8 mouse cellular contexts compared by ENCODE assay signal in the genomic region with DNA sequence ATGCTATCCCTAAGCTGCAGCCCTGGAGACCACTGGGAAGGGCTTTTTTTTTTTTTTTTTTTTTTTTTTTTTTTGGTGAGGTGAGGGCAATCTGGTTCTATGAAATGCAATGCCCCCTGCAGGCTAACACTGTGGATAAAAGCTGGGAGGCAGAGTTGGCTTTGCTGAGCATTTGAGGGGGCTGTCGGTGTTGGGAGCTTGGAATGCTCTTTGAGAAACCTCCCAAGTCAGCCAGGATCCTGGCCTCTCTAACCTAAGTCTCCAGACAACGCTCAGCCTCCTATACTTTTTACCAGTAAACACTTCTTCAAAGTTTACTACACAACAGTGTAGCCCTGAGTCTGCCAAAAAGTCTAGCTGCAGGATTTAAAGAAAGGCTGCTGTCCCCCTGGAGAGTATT.
DNase-seq lines count a peak whose midpoint lies in the region; ATAC-seq and TF ChIP-seq lines count a peak whose summit lies in the region.

No protein-coding gene starts in this region.

- TF ChIP-seq CTCF in CH12.LX (conservative IDR thresholded peaks at IDR 0.05 in 1 of 2, IDR thresholded peaks at IDR 0.05 in 1 of 2; ENCODE audit: low read depth in 2 of 2, low read length in 2 of 2) = no peak

- no peaks in the 10 kb centered on the region for H3K27me3 ChIP-seq in CH12.LX (replicated peaks)
- peaks cover 10% of the 10 kb centered on the region; the same call in 1 of the 2 replicates for H3K27me3 ChIP-seq in embryonic facial prominence, embryonic 12.5 days
- peaks cover 40% of the 10 kb centered on the region for H3K27me3 ChIP-seq in limb, embryonic 12.5 days
- H3K27me3 ChIP-seq in neural tube, embryonic 11.5 days (ENCODE audit: control insufficient read depth, insufficient read depth, low read length) = no peaks in the 10 kb centered on the region

- no peaks in the 10 kb centered on the region for H3K4me1 ChIP-seq in CH12.LX (ENCODE audit: control insufficient read depth in 1 of 2, insufficient read depth in 2 of 2)
- H3K4me1 ChIP-seq in embryonic facial prominence, embryonic 12.5 days = 0 out of 2 replicates have a peak, but pooled peaks cover 4% of the 10 kb centered on the region
- H3K4me1 ChIP-seq in limb, embryonic 12.5 days (replicated peaks) = peaks cover 11% of the 10 kb centered on the region
- no peaks in the 10 kb centered on the region for H3K4me1 ChIP-seq in neural tube, embryonic 11.5 days (ENCODE audit: control insufficient read depth, insufficient read depth, low read length)

- dilution Hi-C loops in CH12.LX (cut with MboI; ENCODE audit: extremely low pct_ligation_motif_present, extremely low pct_unique_long_range_greater_than_20kb, low sequenced_read_pairs) = no loop called here

- H3K9me3 ChIP-seq in CH12.LX (replicated peaks; ENCODE audit: low read length) = no peaks in the 10 kb centered on the region
- no peaks in the 10 kb centered on the region for H3K9me3 ChIP-seq in embryonic facial prominence, embryonic 12.5 days
- H3K9me3 ChIP-seq in limb, embryonic 12.5 days = no peaks in the 10 kb centered on the region
- no peaks in the 10 kb centered on the region for H3K9me3 ChIP-seq in neural tube, embryonic 11.5 days (ENCODE audit: control insufficient read depth, low read length)

- no peak for ATAC-seq in embryonic facial prominence, embryonic 12.5 days (ENCODE audit: insufficient number of reproducible peaks, insufficient read depth, low FRiP score, low TSS enrichment)
- ATAC-seq in limb, embryonic 12.5 days (ENCODE audit: insufficient number of reproducible peaks, insufficient read depth, low FRiP score, low TSS enrichment, low read depth) = no peak
- ATAC-seq in neural tube, embryonic 11.5 days (ENCODE audit: insufficient read depth, low FRiP score, low TSS enrichment) = no peak

- no peak for TF ChIP-seq RAD21 in CH12.LX (IDR thresholded peaks at IDR 0.05; ENCODE audit: low read depth, low read length)

- in situ Hi-C loops in CH12.LX (cut with MboI; ENCODE audit: low pct_ligation_motif_present, low pct_unique_long_range_greater_than_20kb, low sequenced_read_pairs) = no loop called here

- DNase-seq in adrenal gland, postnatal 10 days = peak; percentile 40
- no peak for DNase-seq in adrenal gland, postnatal 25 days
- DNase-seq in CH12.LX (ENCODE audit: extremely low read depth) = no peak
- DNase-seq in heart, postnatal 4 days = peak; percentile 38
- DNase-seq in neural tube, embryonic 11.5 days (ENCODE audit: low spot score) = peak; percentile 24
- DNase-seq in T-cell, adult 2 months (ENCODE audit: low spot score) = no peak

- no peak overlapping the region for H3K27ac ChIP-seq in CH12.LX (ENCODE audit: insufficient read depth, low read depth)
- no peak overlapping the region for H3K27ac ChIP-seq in embryonic facial prominence, embryonic 12.5 days
- no peak overlapping the region for H3K27ac ChIP-seq in limb, embryonic 12.5 days
- H3K27ac ChIP-seq in neural tube, embryonic 11.5 days (ENCODE audit: low read depth, low read length) = no peak overlapping the region

- H3K9ac ChIP-seq in CH12.LX (ENCODE audit: insufficient read depth, low read depth) = no peak overlapping the region
- no peak overlapping the region for H3K9ac ChIP-seq in embryonic facial prominence, embryonic 12.5 days
- H3K9ac ChIP-seq in limb, embryonic 12.5 days (replicated peaks) = no peak overlapping the region
- H3K9ac ChIP-seq in neural tube, embryonic 11.5 days (ENCODE audit: low read length) = peak overlapping the region; percentile 26

- no peaks in the 10 kb centered on the region for H3K36me3 ChIP-seq in CH12.LX (replicated peaks in 1 of 2; ENCODE audit: control insufficient read depth in 1 of 2, insufficient read depth in 1 of 2, low read length in 1 of 2)
- no peaks in the 10 kb centered on the region for H3K36me3 ChIP-seq in embryonic facial prominence, embryonic 12.5 days
- H3K36me3 ChIP-seq in limb, embryonic 12.5 days = no peaks in the 10 kb centered on the region
- H3K36me3 ChIP-seq in neural tube, embryonic 11.5 days (ENCODE audit: control insufficient read depth, insufficient read depth, low read length) = no peaks in the 10 kb centered on the region

- 17% methylated on average over 2 of the region's 2 CpGs for WGBS in embryonic facial prominence, embryonic 12.5 days
- 5% methylated on average over 2 of the region's 2 CpGs for WGBS in limb, embryonic 12.5 days
- WGBS in neural tube, embryonic 11.5 days = 2% methylated on average over 2 of the region's 2 CpGs

- H3K4me2 ChIP-seq in CH12.LX (ENCODE audit: insufficient read depth, low read depth, poor library complexity, severe bottlenecking) = no peak overlapping the region
- peak overlapping the region; percentile 57 for H3K4me2 ChIP-seq in embryonic facial prominence, embryonic 12.5 days (replicated peaks)
- H3K4me2 ChIP-seq in limb, embryonic 12.5 days = peak overlapping the region; percentile 83
- H3K4me2 ChIP-seq in neural tube, embryonic 11.5 days (ENCODE audit: low read depth) = peak overlapping the region; percentile 85

- no peak for TF ChIP-seq POLR2A in CH12.LX (IDR thresholded peaks at IDR 0.05; ENCODE audit: low read depth, low read length)

- TF ChIP-seq EP300 in CH12.LX (IDR thresholded peaks at IDR 0.05; ENCODE audit: low read length) = no peak

- H3K4me3 ChIP-seq in CH12.LX (replicated peaks in 1 of 3; ENCODE audit: low read depth in 2 of 3, low read length in 2 of 3, poor library complexity in 1 of 3) = no peak overlapping the region
- H3K4me3 ChIP-seq in embryonic facial prominence, embryonic 12.5 days = peak overlapping the region; percentile 63
- peak overlapping the region; percentile 60 for H3K4me3 ChIP-seq in limb, embryonic 12.5 days (replicated peaks)
- H3K4me3 ChIP-seq in neural tube, embryonic 11.5 days (ENCODE audit: low read depth, low read length) = peak overlapping the region; percentile 65

- H3K79me2 ChIP-seq in CH12.LX (replicated peaks; ENCODE audit: control insufficient read depth, extremely low read depth, insufficient read depth, poor library complexity, severe bottlenecking) = no peaks in the 10 kb centered on the region

TF ChIP-seq in CH12.LX, 34 proteins besides CTCF, POLR2A, EP300 and RAD21:
- TF ChIP-seq MAFK (IDR thresholded peaks at IDR 0.05; ENCODE audit: insufficient replicate concordance, low read length) (no peak), MAZ (IDR thresholded peaks at IDR 0.05; ENCODE audit: low read depth, low read length) (no peak), POLR2AphosphoS2 (IDR thresholded peaks at IDR 0.05; ENCODE audit: low read depth, low read length) (no peak), ZNF384 (IDR thresholded peaks at IDR 0.05; ENCODE audit: low read depth, low read length) (peak; percentile 49; the same call in 1 of the 2 replicates), CHD2 (IDR thresholded peaks at IDR 0.05; ENCODE audit: low read length) (no peak)
TF ChIP-seq in CH12.LX: peak in this region for 1.

Comparison
In these comparisons a context has a peak if more than half of its experiments do, and no peak if none do; other contexts are left out.
1. DNase-seq: peak in adrenal gland, postnatal 10 days (single experiment), heart, postnatal 4 days (single experiment) and neural tube, embryonic 11.5 days (single experiment); none in adrenal gland, postnatal 25 days (single experiment), CH12.LX (single experiment) and T-cell, adult 2 months (single experiment).
2. H3K4me3 ChIP-seq: peak in embryonic facial prominence, embryonic 12.5 days (single experiment), limb, embryonic 12.5 days (single experiment) and neural tube, embryonic 11.5 days (single experiment); none in CH12.LX (0 of 3).